In genomic region chr3:95928658-95929503, GRCm38 (mm10) we compare ENCODE assay signal across 8 mouse cellular contexts. TPM values are rescaled to one million over a fixed set of nuclear protein-coding genes. Genes with fewer than 3 reads are reported as not detected.
DNase-seq lines count a peak whose midpoint lies in the region; ATAC-seq and TF ChIP-seq lines count a peak whose summit lies in the region.

Gene Anp32e (plus strand): TSS chr3:95929246.

- H3K9me3 ChIP-seq in ES-Bruce4 (replicated peaks; ENCODE audit: control insufficient read depth, insufficient read depth, low read length, poor library complexity, severe bottlenecking) = no peaks in the 10 kb centered on the region
- H3K9me3 ChIP-seq in forebrain, embryonic 13.5 days (replicated peaks) = no peaks in the 10 kb centered on the region
- H3K9me3 ChIP-seq in neural tube, embryonic 15.5 days (replicated peaks) = no peaks in the 10 kb centered on the region

- H3K27ac ChIP-seq in ES-Bruce4 (ENCODE audit: insufficient read depth, low read length) = peak within 1 kb of the TSS; percentile 59
- H3K27ac ChIP-seq in forebrain, embryonic 13.5 days = peak within 1 kb of the TSS; percentile 90
- peak within 1 kb of the TSS; percentile 91 for H3K27ac ChIP-seq in neural tube, embryonic 15.5 days (replicated peaks)

- intact Hi-C loops in heart, postnatal 10 days (cut with DNase I) = loop anchor here (2.0 kb wide), 1 partner anchor 28 kb away; no protein-coding TSS in a partner anchor

- H3K4me1 ChIP-seq in ES-Bruce4 (ENCODE audit: control insufficient read depth, insufficient read depth, low read length) = no peaks in the 10 kb centered on the region
- H3K4me1 ChIP-seq in forebrain, embryonic 13.5 days = peaks cover 23% of the 10 kb centered on the region
- peaks cover 16% of the 10 kb centered on the region; the same call in 1 of the 2 replicates for H3K4me1 ChIP-seq in neural tube, embryonic 15.5 days

- peak; percentile 100 for ATAC-seq in cerebellum, adult (ENCODE audit: insufficient number of reproducible peaks, low FRiP score, low TSS enrichment)
- ATAC-seq in forebrain, embryonic 13.5 days = peak; percentile 100
- peak; percentile 100 for ATAC-seq in neural tube, embryonic 15.5 days (ENCODE audit: low FRiP score)

- TF ChIP-seq EP300 in ES-Bruce4 (IDR thresholded peaks at IDR 0.05; ENCODE audit: insufficient read depth, low read depth, low read length) = 0 out of 2 replicates have a peak, but pooled peaks have one; percentile 35

- TF ChIP-seq POLR2A in ES-Bruce4 (IDR thresholded peaks at IDR 0.05; ENCODE audit: insufficient read depth, low read length) = peak; percentile 46

- H3K4me2 ChIP-seq in forebrain, embryonic 13.5 days = peak within 1 kb of the TSS; percentile 74
- H3K4me2 ChIP-seq in neural tube, embryonic 15.5 days = peak within 1 kb of the TSS; percentile 73

- peaks cover 7% of the 10 kb centered on the region for H3K36me3 ChIP-seq in ES-Bruce4 (ENCODE audit: control insufficient read depth, insufficient read depth, low read length, poor library complexity, severe bottlenecking)
- peaks cover 8% of the 10 kb centered on the region for H3K36me3 ChIP-seq in forebrain, embryonic 13.5 days (ENCODE audit: poor library complexity, severe bottlenecking)
- H3K36me3 ChIP-seq in neural tube, embryonic 15.5 days = no peaks in the 10 kb centered on the region

- WGBS in forebrain, embryonic 13.5 days = under 1% methylated on average over 49 of the region's 49 CpGs
- WGBS in neural tube, embryonic 15.5 days = under 1% methylated on average over 42 of the region's 49 CpGs

- DNase-seq in heart, postnatal 10 days = peak; percentile 98 to 99
- DNase-seq in layer of hippocampus, adult 11-12 months (ENCODE audit: low spot score) = peak; percentile 98
- DNase-seq in lung, adult 18-20 months = peak; percentile 98
- peak; percentile 97 for DNase-seq in testis, postnatal 14 days (ENCODE audit: low spot score)

- no peaks in the 10 kb centered on the region for H3K27me3 ChIP-seq in ES-Bruce4 (ENCODE audit: control insufficient read depth, insufficient read depth, low read length, poor library complexity, severe bottlenecking)
- H3K27me3 ChIP-seq in forebrain, embryonic 13.5 days = no peaks in the 10 kb centered on the region
- H3K27me3 ChIP-seq in neural tube, embryonic 15.5 days (replicated peaks) = no peaks in the 10 kb centered on the region

- TF ChIP-seq CTCF in ES-Bruce4 (IDR thresholded peaks at IDR 0.05; ENCODE audit: low read depth, low read length) = no peak

- peak within 1 kb of the TSS; percentile 99 for H3K9ac ChIP-seq in ES-Bruce4 (ENCODE audit: low read depth, poor library complexity, severe bottlenecking)
- H3K9ac ChIP-seq in forebrain, embryonic 13.5 days = peak within 1 kb of the TSS; percentile 97
- H3K9ac ChIP-seq in neural tube, embryonic 15.5 days (replicated peaks) = peak within 1 kb of the TSS; percentile 78

- H3K4me3 ChIP-seq in ES-Bruce4 (ENCODE audit: low read depth, low read length) = peak within 1 kb of the TSS; percentile 99
- H3K4me3 ChIP-seq in forebrain, embryonic 13.5 days = peak within 1 kb of the TSS; percentile 96
- peak within 1 kb of the TSS; percentile 87 for H3K4me3 ChIP-seq in neural tube, embryonic 15.5 days (replicated peaks)

RNA-seq across cellular contexts. Expression of gene Anp32e, which starts in this region (rescaled TPM):
- polyA plus RNA-seq in ES-Bruce4 (2011; ENCODE audit: insufficient read depth, insufficient read length, low read depth, missing spikeins) = 386 and 405 TPM in 2 replicates
- 322 and 341 TPM in 2 replicates for polyA plus RNA-seq in forebrain, embryonic 13.5 days (2015; fragmentation: Nextera tagmentation; extraction: Ambion mirVana)
- total RNA-seq in heart, postnatal 10 days (2021) = 100 to 1,000 TPM; 102 to 109 TPM
- 99.6 and 157 TPM in 2 replicates for polyA plus RNA-seq in neural tube, embryonic 15.5 days (2015; fragmentation: Nextera tagmentation; extraction: Ambion mirVana)

Comparison
In these comparisons a context has a peak if more than half of its experiments do, and no peak if none do; other contexts are left out.
1. Peak in every context shown above with its lines: DNase-seq, ATAC-seq, H3K4me3 ChIP-seq and H3K27ac ChIP-seq.